Mouse (Mus musculus): ENCODE measurements around the gene Igfbp1. TPM values are rescaled to one million over a fixed set of nuclear protein-coding genes. Genes with fewer than 3 reads are reported as not detected.

Gene Igfbp1
- polyA plus RNA-seq, 1 experiment from 2014 or later: 0.31 TPM

GRCm38 (mm10) chr11:7198006-7198405, 424 bp downstream of the Igfbp1 start:
- no peak overlapping the region for H3K4me3 ChIP-seq
- H3K27me3 ChIP-seq: no peaks in the 10 kb centered on the region
- H3K27ac ChIP-seq: 0 out of 2 replicates have a peak overlapping the region, but pooled peaks have one; percentile 28
- no peak overlapping the region for H3K9ac ChIP-seq
- H3K4me1 ChIP-seq: peaks cover 19% of the 10 kb centered on the region
- 85% methylated on average over 19 of the region's 19 CpGs for WGBS
- H3K9me3 ChIP-seq: no peaks in the 10 kb centered on the region
- H3K4me2 ChIP-seq: no peak overlapping the region
- no peak for ATAC-seq (ENCODE audit: insufficient number of reproducible peaks, insufficient read depth, low FRiP score, low TSS enrichment, low read depth)
- H3K36me3 ChIP-seq: no peaks in the 10 kb centered on the region

- ATAC-seq (ENCODE audit: insufficient number of reproducible peaks, insufficient read depth, low FRiP score, low TSS enrichment, low read depth): no peak
- Histone ChIP-seq H3K4me2 (no peak overlapping the region), H3K27ac (0 out of 2 replicates have a peak overlapping the region, but pooled peaks have one; percentile 28), H3K9me3 (no peaks in the 10 kb centered on the region), H3K4me3 (no peak overlapping the region), H3K9ac (no peak overlapping the region), H3K4me1 (peaks cover 19% of the 10 kb centered on the region), H3K36me3 (no peaks in the 10 kb centered on the region), H3K27me3 (no peaks in the 10 kb centered on the region)
- WGBS: 59% methylated on average over 10 of the region's 10 CpGs
These were observed 1.1 kb downstream of the Igfbp1 start for GRCm38 (mm10) chr11:7198481-7199256.

- 54% methylated on average over 14 of the region's 14 CpGs for WGBS
- Histone ChIP-seq H3K9ac (no peak overlapping the region), H3K4me2 (no peak overlapping the region), H3K27me3 (no peaks in the 10 kb centered on the region), H3K36me3 (no peaks in the 10 kb centered on the region), H3K4me3 (no peak overlapping the region), H3K27ac (no peak overlapping the region), H3K9me3 (no peaks in the 10 kb centered on the region), H3K4me1 (peaks cover 19% of the 10 kb centered on the region)
- ATAC-seq (ENCODE audit: insufficient number of reproducible peaks, insufficient read depth, low FRiP score, low TSS enrichment, low read depth): no peak
These were observed 2.3 kb downstream of the Igfbp1 start for GRCm38 (mm10) chr11:7199736-7200392.

- no peaks in the 10 kb centered on the region for H3K27me3 ChIP-seq
- H3K9ac ChIP-seq: no peak overlapping the region
- no peaks in the 10 kb centered on the region for H3K9me3 ChIP-seq
- no peak overlapping the region for H3K4me3 ChIP-seq
- no peak for ATAC-seq (ENCODE audit: insufficient number of reproducible peaks, insufficient read depth, low FRiP score, low TSS enrichment, low read depth)
- peaks cover 19% of the 10 kb centered on the region for H3K4me1 ChIP-seq
- no peak overlapping the region for H3K27ac ChIP-seq
- no peaks in the 10 kb centered on the region for H3K36me3 ChIP-seq
- no peak overlapping the region for H3K4me2 ChIP-seq
- 81% methylated on average over 9 of the region's 9 CpGs for WGBS
These were observed 2.8 kb downstream of the Igfbp1 start for GRCm38 (mm10) chr11:7200393-7200783.

GRCm38 (mm10) chr11:7202206-7202605, 4.6 kb downstream of the Igfbp1 start:
- H3K36me3 ChIP-seq: no peaks in the 10 kb centered on the region; the same call in none of the 2 replicates
- no peak overlapping the region for H3K4me2 ChIP-seq
- no peak overlapping the region for H3K4me3 ChIP-seq
- H3K4me1 ChIP-seq: peaks cover 17% of the 10 kb centered on the region
- no peak overlapping the region for H3K9ac ChIP-seq
- no peaks in the 10 kb centered on the region for H3K27me3 ChIP-seq
- H3K9me3 ChIP-seq: no peaks in the 10 kb centered on the region
- ATAC-seq (ENCODE audit: insufficient number of reproducible peaks, insufficient read depth, low FRiP score, low TSS enrichment, low read depth): no peak
- WGBS: 23% methylated on average over 7 of the region's 7 CpGs
- no peak overlapping the region for H3K27ac ChIP-seq

- 89% methylated on average over 9 of the region's 9 CpGs for WGBS
These were observed 6.3 kb downstream of the Igfbp1 start for GRCm38 (mm10) chr11:7203846-7204245.

GRCm38 (mm10) chr11:7210343-7210742, 12.8 kb downstream of the Igfbp1 start:
- Histone ChIP-seq H3K27ac (no peak overlapping the region), H3K4me1 (peaks cover 30% of the 10 kb centered on the region), H3K4me2 (peak overlapping the region; percentile 94), H3K36me3 (peaks cover 20% of the 10 kb centered on the region), H3K9ac (no peak overlapping the region), H3K9me3 (no peaks in the 10 kb centered on the region), H3K4me3 (no peak overlapping the region), H3K27me3 (peaks cover 33% of the 10 kb centered on the region)
- ATAC-seq (ENCODE audit: insufficient number of reproducible peaks, insufficient read depth, low FRiP score, low TSS enrichment, low read depth): no peak
- 17% methylated on average over 6 of the region's 6 CpGs for WGBS

More at GRCm38 (mm10) chr11:7203846-7204245, 6.3 kb downstream of the Igfbp1 start:
- Histone ChIP-seq H3K9me3 (no peaks in the 10 kb centered on the region), H3K27ac (no peak overlapping the region), H3K4me2 (no peak overlapping the region), H3K4me3 (no peak overlapping the region), H3K9ac (no peak overlapping the region), H3K4me1 (peaks cover 10% of the 10 kb centered on the region), H3K36me3 (peaks cover 9% of the 10 kb centered on the region), H3K27me3 (no peaks in the 10 kb centered on the region)
- no peak for ATAC-seq (ENCODE audit: insufficient number of reproducible peaks, insufficient read depth, low FRiP score, low TSS enrichment, low read depth)

GRCm38 (mm10) chr11:7211211-7211610, 13.6 kb downstream of the Igfbp1 start:
- H3K4me2 ChIP-seq: peak overlapping the region; percentile 94
- peaks cover 35% of the 10 kb centered on the region for H3K4me1 ChIP-seq
- peaks cover 20% of the 10 kb centered on the region for H3K36me3 ChIP-seq
- no peaks in the 10 kb centered on the region for H3K9me3 ChIP-seq
- peak overlapping the region; percentile 29 for H3K4me3 ChIP-seq
- H3K27ac ChIP-seq: no peak overlapping the region
- peaks cover 33% of the 10 kb centered on the region for H3K27me3 ChIP-seq
- ATAC-seq (ENCODE audit: insufficient number of reproducible peaks, insufficient read depth, low FRiP score, low TSS enrichment, low read depth): no peak
- peak overlapping the region; percentile 44; the same call in 1 of the 2 replicates for H3K9ac ChIP-seq
- 14% methylated on average over 9 of the region's 9 CpGs for WGBS

GRCm38 (mm10) chr11:7212126-7212798, 14.7 kb downstream of the Igfbp1 start:
- no peak for ATAC-seq (ENCODE audit: insufficient number of reproducible peaks, insufficient read depth, low FRiP score, low TSS enrichment, low read depth)
- Histone ChIP-seq H3K4me3 (peak overlapping the region; percentile 67), H3K4me1 (peaks cover 42% of the 10 kb centered on the region), H3K27me3 (peaks cover 33% of the 10 kb centered on the region), H3K9ac (peak overlapping the region; percentile 81), H3K4me2 (peak overlapping the region; percentile 94), H3K36me3 (peaks cover 20% of the 10 kb centered on the region), H3K27ac (peak overlapping the region; percentile 72), H3K9me3 (no peaks in the 10 kb centered on the region)
- WGBS: 7% methylated on average over 17 of the region's 17 CpGs

GRCm38 (mm10) chr11:7213161-7213500, 15.5 kb downstream of the Igfbp1 start:
- no peak for ATAC-seq (ENCODE audit: insufficient number of reproducible peaks, insufficient read depth, low FRiP score, low TSS enrichment, low read depth)
- peaks cover 42% of the 10 kb centered on the region for H3K4me1 ChIP-seq
- 1% methylated on average over 17 of the region's 19 CpGs for WGBS

GRCm38 (mm10) chr11:7213501-7214341, 16.1 kb downstream of the Igfbp1 start, which contains the start of gene Igfbp3:
Gene Igfbp3 (minus strand): TSS chr11:7213923.
- H3K27me3 ChIP-seq: peaks cover 33% of the 10 kb centered on the region
- under 1% methylated on average over 97 of the region's 104 CpGs for WGBS
- peaks cover 42% of the 10 kb centered on the region for H3K4me1 ChIP-seq
- peak; percentile 78 for ATAC-seq (ENCODE audit: insufficient number of reproducible peaks, insufficient read depth, low FRiP score, low TSS enrichment, low read depth)
- H3K9me3 ChIP-seq: no peaks in the 10 kb centered on the region
- H3K4me2 ChIP-seq: peak within 1 kb of the TSS; percentile 94
- peak within 1 kb of the TSS; percentile 67 for H3K4me3 ChIP-seq
- H3K36me3 ChIP-seq: peaks cover 12% of the 10 kb centered on the region
- peak within 1 kb of the TSS; percentile 81 for H3K9ac ChIP-seq
- H3K27ac ChIP-seq: peak within 1 kb of the TSS; percentile 72

More at GRCm38 (mm10) chr11:7213161-7213500, 15.5 kb downstream of the Igfbp1 start:
- H3K27me3 ChIP-seq: peaks cover 33% of the 10 kb centered on the region
- H3K27ac ChIP-seq: peak overlapping the region; percentile 72
- H3K36me3 ChIP-seq: peaks cover 17% of the 10 kb centered on the region
- H3K9me3 ChIP-seq: no peaks in the 10 kb centered on the region
- H3K9ac ChIP-seq: peak overlapping the region; percentile 81
- peak overlapping the region; percentile 67 for H3K4me3 ChIP-seq
- peak overlapping the region; percentile 94 for H3K4me2 ChIP-seq

Measured in embryonic facial prominence, embryonic 13.5 days (tissue).